Mouse (Mus musculus): ENCODE measurements around the gene Nek4.

Nek4 gene

DNA sequence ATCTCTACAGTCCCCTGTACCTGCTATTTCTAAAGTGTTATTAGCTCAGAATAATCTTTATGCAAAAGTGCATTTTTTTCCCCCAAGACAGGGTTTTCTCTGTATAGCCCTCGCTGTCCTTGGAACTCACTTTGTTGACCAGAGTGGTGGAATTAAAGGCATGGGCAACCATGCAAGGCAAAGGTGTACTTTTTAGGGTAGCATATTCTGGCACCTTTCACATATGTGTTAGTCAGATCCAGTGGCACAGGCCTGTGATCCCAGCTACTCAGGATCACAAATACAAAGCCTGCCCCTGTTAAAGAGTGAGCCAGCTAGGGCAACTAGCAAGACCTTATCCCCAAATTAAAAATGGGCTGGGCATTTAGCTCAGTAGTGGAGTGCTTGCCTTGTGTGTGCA is 9.2 kb downstream of the Nek4 start:
- no peak for DNase-seq (ENCODE audit: low read depth, low spot score)

DNA sequence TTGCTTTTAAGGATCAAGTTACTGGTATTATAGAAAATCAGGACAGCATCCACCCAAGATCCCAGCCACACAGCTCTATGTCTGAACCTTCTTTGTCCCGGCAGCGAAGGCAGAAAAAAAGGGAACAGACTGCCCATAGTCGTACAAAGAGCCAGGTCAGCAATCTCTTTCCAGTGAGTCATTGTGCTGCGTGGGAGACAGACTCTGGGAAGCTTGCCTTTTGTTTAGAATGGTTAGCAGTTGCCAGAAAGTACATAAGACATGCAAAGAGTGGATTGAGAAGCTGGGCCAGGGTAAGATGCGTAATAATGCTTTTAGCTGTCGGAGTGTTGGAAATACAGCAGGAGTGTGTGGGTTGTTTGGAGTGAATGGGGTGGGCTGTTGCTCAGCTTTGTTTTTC is 23.0 kb downstream of the Nek4 start:
- no peak for DNase-seq (ENCODE audit: low read depth, low spot score)

DNA sequence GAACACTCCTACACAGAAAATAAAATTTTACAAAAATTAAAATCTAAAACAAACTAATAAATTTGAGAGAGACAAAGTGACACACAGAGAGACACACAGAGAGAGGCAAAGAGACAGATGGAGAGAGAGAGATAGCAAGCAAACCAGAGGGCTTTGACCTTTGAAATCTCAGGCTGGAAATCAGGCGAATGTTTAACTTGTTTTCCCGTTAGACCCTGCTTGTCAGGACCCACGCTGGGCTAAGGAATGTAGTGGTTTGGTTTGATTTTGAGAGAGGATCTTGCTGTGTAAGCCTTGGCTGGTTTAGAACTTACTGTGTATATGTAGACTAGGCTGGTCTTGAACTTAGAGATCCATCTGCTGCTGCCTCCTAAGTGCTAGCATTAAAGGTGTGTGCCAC is 25.0 kb downstream of the Nek4 start:
- DNase-seq (ENCODE audit: low read depth, low spot score), result no peak

DNA sequence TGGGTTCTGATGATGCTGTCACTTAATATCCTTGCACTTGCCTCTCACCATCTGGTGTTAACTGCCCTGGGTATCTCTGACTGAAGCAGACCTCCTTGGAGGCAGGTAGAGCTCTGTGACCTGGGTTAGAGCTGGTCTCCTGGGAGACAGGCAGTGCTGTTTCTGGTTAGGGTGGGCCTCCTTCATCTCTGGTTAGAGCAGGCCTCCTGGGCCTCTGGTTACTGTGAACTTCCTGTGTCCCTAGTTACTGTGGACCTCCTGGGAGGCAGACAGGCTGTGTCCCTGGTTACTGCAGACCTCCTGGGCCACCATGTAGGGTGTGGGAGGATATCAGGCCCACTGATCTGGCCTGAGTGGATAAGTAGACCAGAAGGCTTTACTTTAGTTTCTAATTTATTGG is 45.2 kb downstream of the Nek4 start:
- DNase-seq (ENCODE audit: low read depth, low spot score), result no peak

DNA sequence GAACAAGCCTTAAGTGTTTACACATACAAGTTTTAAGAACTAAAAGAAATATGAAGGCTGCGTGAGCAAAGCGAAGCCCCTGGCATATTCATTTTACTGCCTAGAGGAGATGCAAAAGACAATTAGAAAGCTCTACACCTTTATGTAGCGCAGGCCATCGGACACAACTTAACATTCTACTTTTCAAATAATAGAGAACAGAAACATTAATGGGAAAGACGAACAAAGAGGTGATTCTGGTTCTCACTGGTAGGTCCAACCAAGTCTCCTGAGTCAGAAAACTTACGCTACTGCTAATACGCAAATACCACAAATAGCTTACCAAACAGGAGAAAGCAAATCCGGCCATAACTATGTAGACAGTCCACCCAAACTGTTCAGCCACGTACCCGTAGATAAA is 49.2 kb downstream of the Nek4 start:
- no peak for DNase-seq (ENCODE audit: low read depth, low spot score)

DNA sequence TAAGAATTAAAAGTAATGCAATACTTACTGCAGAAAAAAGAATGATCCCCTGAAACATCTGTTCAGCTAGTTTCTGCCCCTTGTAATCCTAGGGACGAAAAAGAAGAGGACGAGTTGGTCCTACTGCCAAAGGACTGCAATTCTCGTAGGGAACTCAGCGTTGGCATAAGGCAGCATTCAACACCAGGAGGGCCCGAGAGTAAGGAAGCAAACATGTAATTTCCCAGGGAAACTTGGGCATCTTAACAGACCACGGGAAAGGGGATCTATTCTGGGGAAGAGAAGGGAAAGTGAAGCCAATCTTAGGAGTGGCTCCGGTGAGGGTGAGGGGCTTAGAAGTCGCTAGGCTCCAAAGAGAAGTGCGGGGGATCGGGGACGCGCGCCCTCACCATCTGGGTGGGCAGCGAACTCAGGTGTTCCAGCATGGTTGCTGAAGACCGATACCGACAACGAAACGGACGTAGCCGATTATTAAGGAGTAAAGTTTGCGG is 49.7 kb downstream of the Nek4 start:
- DNase-seq (ENCODE audit: low read depth, low spot score), result no peak

DNA sequence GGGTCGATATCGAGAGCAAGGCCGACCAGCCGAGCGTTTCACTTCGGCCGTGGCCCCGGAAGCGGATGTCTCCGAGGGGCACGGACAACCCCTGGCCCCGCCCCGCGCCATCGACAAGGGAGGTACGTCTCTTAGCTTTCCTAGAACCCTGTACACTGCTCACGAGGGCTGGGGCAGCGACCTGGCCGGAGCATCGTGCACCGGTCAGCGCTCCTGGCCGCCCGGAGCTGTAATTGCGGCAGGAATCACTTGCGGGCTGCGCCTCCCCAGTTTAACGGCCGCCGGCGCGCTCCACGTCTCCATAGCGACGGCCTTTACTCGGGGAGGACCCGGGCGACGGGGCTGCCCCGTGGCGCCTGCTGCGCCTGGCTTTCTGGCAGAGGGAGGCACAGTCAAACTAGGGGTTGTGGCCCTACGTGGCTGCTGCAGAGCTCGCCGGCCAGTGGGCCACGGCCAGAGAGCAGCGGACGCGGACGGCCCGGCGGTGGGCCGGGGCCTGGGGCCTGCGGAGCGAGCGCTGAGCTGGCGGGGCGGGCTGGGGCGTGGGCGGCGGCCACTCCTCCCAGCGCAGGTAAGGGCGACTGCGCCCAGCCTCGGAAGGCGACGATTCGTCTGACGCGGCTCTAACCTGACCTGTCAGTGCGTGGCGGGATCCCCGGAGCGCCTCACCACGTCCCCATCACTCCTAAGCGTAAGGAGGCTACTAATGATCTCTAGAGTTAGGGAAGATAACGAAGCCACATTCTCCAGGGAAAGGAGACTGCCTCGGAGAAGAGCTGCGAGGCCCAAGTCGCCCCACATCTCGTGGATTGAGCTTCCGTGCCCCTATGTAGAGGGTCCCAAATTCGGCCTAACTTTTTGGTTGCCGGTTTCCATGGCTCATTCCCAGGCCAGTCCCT is 50.4 kb downstream of the Nek4 start, which contains the start of the genes Glt8d1 and Spcs1:
Gene Glt8d1 (plus strand): TSS at position 94 of the 899 bp plus-strand sequence.
Gene Spcs1 (minus strand): TSS at position 366 of the 899 bp plus-strand sequence.
- DNase-seq (ENCODE audit: low read depth, low spot score), result peak; percentile 70

DNA sequence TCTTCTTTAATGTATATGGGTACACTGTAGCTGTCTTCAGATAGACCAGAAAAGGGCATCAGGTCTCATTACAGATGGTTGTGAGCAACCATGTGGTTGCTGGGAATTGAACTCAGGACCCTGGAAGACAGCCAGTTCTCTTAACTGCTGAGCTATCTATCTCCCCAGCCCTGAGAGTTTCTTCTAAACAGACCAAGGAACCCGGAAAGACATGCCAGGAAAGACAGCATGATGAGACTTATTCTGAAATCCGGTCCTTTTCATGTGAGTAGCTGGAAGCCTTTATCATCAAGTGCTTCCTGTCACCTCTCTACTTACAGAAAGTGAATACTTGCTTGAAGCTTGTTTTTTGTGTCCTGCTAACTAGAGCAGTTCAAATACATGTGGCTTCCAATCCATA is 53.4 kb downstream of the Nek4 start:
- no peak for DNase-seq (ENCODE audit: low read depth, low spot score)

DNA sequence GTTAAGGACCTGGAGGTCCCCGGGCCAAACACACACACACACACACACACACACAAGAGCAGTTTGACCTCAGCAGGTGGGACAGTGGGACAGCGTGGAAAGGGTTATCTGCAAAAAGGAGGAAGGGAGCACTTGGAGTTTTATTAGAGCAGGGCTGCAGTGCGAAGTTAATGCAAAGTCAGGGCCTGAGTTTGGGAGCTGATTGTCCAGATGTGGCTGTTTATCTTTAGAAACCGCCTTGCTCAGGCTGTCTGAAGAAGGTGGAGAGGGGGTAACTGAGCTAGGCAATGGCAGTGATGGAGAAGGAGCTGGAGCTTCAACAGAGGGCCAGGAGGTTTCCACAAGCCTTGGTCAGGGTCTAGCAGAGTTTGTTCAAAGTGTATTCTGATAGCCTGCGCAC is 55.6 kb downstream of the Nek4 start:
- no peak for DNase-seq (ENCODE audit: low read depth, low spot score)

DNA sequence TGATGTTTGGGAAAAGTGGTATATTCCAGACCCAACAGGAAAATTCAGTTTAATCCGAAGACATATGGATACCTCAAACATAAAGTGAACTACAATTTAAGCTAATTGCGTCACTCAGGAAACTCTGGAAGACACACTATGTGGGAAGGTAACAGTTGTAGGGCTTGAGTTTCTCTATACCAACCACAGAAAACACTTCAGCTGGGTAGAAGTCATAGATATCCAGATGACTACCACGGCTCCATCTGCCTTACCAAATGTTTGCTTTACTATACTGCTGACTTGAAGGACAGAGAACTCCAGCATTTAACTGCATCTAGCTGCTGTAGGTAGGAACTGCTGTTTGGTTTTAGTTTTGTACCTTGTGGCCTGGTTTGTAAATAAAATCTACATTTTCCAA is 60.4 kb downstream of the Nek4 start:
- DNase-seq (ENCODE audit: low read depth, low spot score), result no peak

DNA sequence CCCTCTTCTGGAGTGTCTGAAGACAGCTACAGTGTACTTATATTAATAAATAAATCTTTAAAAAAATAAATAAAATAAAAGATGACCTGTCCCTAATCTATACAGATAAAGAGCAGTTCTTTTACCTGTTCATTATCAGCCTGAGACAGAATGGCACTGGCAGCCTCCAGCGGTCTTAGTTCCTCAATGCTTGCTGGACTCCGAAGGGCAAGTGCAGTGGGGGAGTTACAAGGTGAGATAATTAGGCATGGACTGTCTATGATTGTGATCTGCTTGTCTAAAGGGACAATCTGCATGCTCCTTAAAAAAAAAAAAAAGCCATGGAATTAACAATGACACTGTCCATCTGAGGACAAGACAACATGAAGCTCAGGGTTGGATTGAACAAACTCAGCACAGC is 62.8 kb downstream of the Nek4 start:
- no peak for DNase-seq (ENCODE audit: low read depth, low spot score)

DNA sequence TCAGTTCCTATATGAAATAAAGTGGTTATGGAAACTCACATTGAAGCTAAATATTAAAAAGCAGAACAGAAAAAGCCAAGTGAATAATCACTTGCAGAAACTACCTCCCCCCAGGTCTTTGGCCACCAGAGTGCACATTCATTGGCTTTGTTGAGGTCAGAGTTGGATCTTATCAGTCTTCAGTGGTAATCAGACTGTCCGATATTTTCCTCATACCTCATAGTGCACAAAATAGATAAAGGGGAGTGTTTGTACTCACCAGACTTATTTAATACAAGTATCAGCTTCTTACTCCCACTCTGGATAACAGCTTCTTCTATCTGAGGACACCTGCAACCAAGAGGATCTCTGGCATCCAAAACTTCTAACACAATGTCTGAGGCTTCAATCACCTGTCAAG is 64.9 kb downstream of the Nek4 start:
- no peak for DNase-seq (ENCODE audit: low read depth, low spot score)

DNA sequence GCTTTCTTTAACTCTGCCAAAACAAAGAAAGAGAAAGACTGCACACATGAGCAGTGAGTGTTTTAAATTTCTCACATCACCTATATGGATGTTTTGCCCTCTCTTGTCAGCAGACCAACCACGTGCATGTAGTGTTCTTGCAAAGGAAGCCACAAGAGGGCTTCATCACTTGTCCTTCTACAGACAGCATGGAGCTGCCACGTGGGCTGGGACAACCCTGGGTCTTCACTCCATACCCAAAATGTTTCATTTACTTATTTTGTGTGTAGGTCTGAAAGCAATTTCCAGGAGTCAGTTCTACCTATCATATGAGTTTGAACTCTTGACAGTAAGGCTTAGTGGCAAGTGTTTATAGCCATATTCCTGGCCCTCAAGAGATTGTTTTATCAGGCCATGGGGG is 66.7 kb downstream of the Nek4 start:
- DNase-seq (ENCODE audit: low read depth, low spot score), result no peak

DNA sequence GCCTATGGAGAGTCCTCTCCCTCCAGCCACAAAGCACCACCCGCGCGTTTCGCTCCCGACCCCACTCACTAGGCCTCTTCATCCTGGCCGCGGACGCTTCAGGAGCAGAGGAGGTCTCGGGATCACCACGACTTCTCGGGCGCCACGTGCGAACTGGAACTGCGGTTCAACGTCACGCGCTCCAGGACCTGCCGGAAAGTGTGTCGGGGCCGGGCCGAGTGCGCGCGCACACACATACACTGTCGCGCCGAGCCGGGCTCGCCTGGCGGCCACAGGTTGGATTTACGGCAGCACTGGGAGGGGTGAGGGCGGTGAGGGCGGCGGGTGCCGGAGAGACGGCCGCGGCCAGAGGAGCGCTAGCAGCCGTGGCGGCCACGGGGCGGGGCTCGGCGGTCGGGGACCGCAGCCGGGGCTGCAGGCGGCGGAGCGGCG is 67.7 kb downstream of the Nek4 start, which contains the start of the genes Pbrm1 and Gnl3:
Gene Pbrm1 (plus strand): TSS at position 279 of the 432 bp plus-strand sequence.
Gene Gnl3 (minus strand): TSS at position 293 of the 432 bp plus-strand sequence.
- DNase-seq (ENCODE audit: low read depth, low spot score), result peak; percentile 94

DNA sequence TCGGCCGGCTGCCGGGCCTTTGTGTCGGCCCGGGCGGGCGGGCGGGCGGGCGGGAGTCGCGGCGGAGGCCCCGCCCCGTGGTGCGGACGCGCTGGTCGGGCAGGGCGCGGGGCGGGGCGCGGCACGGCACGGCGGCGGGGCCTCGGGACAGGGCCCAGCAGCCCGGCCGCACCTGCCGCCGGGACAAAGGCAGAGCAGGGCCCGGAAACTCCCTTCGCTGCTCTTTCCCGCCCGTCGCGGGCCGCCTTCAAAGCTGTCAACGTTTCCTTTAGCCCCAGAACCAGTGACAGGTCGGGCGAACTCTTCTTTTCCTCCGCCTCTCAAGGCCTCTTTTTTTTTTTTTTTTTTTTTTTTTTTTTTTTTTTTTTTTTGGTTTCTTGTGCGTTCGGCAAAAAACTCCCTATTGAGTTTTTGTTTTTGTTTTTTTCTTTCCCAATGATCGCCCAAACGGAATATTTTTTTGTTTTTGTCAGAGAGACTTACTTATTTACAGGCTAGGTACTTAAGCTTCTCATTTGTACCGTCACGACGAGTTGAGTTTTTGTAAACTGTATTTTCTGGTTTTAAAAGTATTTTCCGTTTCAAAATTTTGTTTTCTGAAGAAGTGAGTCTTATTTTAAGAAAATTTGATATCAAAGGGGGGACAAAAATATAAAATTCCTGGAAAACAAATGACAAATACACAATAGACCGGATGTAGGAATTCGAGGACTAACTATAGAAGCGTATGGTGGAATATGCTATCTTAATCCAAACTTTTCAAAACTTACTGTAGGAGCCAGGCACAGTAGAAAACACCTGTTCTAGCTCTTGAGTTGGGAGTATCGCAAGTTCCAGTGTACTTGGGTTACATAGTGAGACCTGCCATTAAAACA is 68.4 kb downstream of the Nek4 start:
- peak; percentile 69 for DNase-seq (ENCODE audit: low read depth, low spot score)

DNA sequence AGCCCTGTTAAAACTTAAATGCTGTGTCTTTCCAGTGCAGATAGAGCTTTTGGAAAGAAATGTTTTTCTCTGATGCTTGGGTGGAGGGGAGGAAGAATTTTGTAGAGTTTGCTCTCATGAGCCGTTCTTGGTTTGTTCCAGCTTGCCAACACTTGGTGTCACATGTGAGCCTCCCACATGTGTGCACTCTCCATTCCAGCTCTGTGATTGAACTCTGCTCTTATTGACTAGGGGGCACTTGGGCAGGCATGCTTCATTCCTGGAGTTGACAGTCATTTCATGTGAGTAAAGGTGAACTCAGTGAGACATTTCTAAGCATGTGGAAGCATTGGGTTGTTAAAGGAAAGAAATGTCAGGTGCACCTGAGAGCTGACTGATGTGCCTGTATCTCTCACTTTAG is 71.4 kb downstream of the Nek4 start:
- no peak for DNase-seq (ENCODE audit: low read depth, low spot score)

DNA sequence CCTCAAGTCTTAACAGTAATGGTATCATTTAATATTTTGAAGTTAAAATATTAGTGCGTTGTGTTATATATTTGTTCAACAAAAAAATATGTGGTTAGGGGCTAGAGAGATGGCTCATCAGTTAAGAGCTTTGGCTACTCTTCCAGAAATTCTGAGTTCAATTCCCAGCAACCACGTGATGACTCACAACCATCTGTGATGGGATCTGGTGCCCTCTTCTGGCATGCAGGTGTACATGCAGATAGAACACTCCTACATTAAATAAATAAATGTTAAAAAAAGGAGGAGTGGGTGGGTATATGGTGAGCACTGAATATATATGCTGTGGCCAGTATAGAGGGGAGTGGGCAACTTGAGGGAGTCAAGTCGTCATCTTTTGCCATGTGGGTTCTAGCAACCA is 74.6 kb downstream of the Nek4 start:
- DNase-seq (ENCODE audit: low read depth, low spot score), result no peak
